Mouse (Mus musculus): ENCODE measurements around the gene Fuca1.

- TF ChIP-seq GATA1 (IDR thresholded peaks at IDR 0.05; ENCODE audit: borderline replicate concordance, low read length) (no peak), FLI1 (IDR thresholded peaks at IDR 0.05; ENCODE audit: low read length) (no peak)
These were observed 45.7 kb upstream of the Fuca1 start for GRCm38 (mm10) chr4:135874564-135875535.

All from megakaryocyte, embryonic 14.5 days (primary cell).